Mouse (Mus musculus) liver, postnatal 0 days (tissue): Measurements from ENCODE around the gene Chrd. TPM values are rescaled to one million over a fixed set of nuclear protein-coding genes. Genes with fewer than 3 reads are reported as not detected.

ENCODE experiments used
- ATAC-seq: fragments of 200-750 bp; cut with Nextera tagmentation; 2 replicates; pipeline ENCODE4 v1.8.0; 2017; ENCODE audit warnings: mild to moderate bottlenecking, moderate library complexity
- DNase-seq: peaks from one replicate; pipeline ENCODE4 v3.0.0-alpha.2; 2016
- H3K27ac ChIP-seq: fragments of 300-500 bp; sonication (generic); 2 replicates; pipeline ENCODE4 v1.5.1; 2014; ENCODE audit warnings: antibody characterized with exemption, moderate library complexity, mild to moderate bottlenecking, low read depth
- H3K27me3 ChIP-seq: fragments of 300-500 bp; sonication (generic); 2 replicates; pipeline ENCODE4 v1.6.1; 2014; ENCODE audit warnings: low read length, control low read depth, mixed read lengths; ENCODE audit not compliant: insufficient read depth
- H3K36me3 ChIP-seq: fragments of 300-500 bp; sonication (generic); replicated peaks from 2 replicates; pipeline ENCODE4 v1.6.1; 2014; ENCODE audit warnings: mild to moderate bottlenecking, control low read depth, low read length, moderate library complexity, mixed read lengths; ENCODE audit not compliant: insufficient read depth
- H3K4me1 ChIP-seq: fragments of 300-500 bp; sonication (generic); 2 replicates; pipeline ENCODE4 v1.6.1; 2014; ENCODE audit warnings: antibody characterized with exemption, mild to moderate bottlenecking, control low read depth; ENCODE audit not compliant: insufficient read depth
- H3K4me2 ChIP-seq: fragments of 300-500 bp; sonication (generic); 2 replicates; pipeline ENCODE4 v1.6.1; 2014; ENCODE audit warnings: low read depth, mild to moderate bottlenecking, low read length, moderate library complexity, mixed read lengths
- H3K4me3 ChIP-seq: fragments of 300-500 bp; sonication (generic); 2 replicates; pipeline ENCODE4 v1.5.1; 2014; ENCODE audit warnings: low read depth, low read length
- H3K9ac ChIP-seq: fragments of 300-500 bp; sonication (generic); replicated peaks from 2 replicates; pipeline ENCODE4 v1.6.1; 2014; ENCODE audit warnings: mild to moderate bottlenecking, moderate library complexity
- H3K9me3 ChIP-seq: fragments of 300-500 bp; sonication (generic); 2 replicates; pipeline ENCODE4 v1.6.1; 2016; ENCODE audit warnings: mild to moderate bottlenecking, control low read depth, low read length, mixed read lengths
- CTCF ChIP-seq: sonication (generic); IDR thresholded peaks from 2 replicates; pipeline ENCODE4 v1.5.1; 2016; ENCODE audit warnings: antibody characterized with exemption, low read depth
- EP300 ChIP-seq: IDR thresholded peaks from 2 replicates; pipeline ENCODE4 v1.6.1; 2016; ENCODE audit warnings: antibody characterized with exemption, low read depth, mild to moderate bottlenecking
- WGBS: fragments of 180-500 bp; shearing (Covaris S2); extraction: QIAGEN DNeasy Blood & Tissue Kit; methylation state at CpG from one replicate; pipeline ENCODE4 v1.1.7; 2014; ENCODE audit not compliant: insufficient replicate concordance; 5-methylcytosine and 5-hydroxymethylcytosine counted together
- polyA plus RNA-seq: library from polyadenylated mRNA; unstranded; fragments of >200 nt; fragmentation: Nextera tagmentation; extraction: Ambion mirVana; gene quantifications from 2 replicates; pipeline ENCODE4 v1.2.1, GENCODE M21; 2015

Chrd gene
- polyA plus RNA-seq, 1 experiment from 2014 or later = 0.34 TPM

DNA sequence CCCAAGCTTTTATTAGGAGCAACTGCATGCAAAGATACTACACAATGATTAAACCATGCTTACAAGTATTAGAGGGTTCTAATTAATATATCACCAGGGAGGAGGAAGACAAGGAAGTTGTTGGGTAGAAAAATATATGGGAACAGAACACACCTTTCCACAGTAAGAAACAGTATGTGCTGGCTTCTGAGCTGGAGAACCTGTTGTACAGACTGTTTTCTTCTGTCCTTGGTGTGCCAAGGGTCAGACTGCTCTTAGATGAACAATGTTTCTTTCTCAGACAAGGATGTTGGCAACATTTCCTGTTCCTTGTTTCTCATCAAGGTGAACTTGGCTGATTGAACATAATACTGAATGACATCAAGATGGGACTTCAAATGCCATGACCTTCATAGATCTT is 51.8 kb downstream of the Chrd start:
- Histone ChIP-seq H3K27ac (no peak overlapping the region), H3K27me3 (no peaks in the 10 kb centered on the region), H3K4me2 (no peak overlapping the region), H3K9me3 (no peaks in the 10 kb centered on the region), H3K4me3 (no peak overlapping the region), H3K4me1 (no peaks in the 10 kb centered on the region), H3K9ac (no peak overlapping the region), H3K36me3 (no peaks in the 10 kb centered on the region)
- TF ChIP-seq CTCF = no peak
- TF ChIP-seq EP300 = no peak
- ATAC-seq (no peak), DNase-seq (no peak)

DNA sequence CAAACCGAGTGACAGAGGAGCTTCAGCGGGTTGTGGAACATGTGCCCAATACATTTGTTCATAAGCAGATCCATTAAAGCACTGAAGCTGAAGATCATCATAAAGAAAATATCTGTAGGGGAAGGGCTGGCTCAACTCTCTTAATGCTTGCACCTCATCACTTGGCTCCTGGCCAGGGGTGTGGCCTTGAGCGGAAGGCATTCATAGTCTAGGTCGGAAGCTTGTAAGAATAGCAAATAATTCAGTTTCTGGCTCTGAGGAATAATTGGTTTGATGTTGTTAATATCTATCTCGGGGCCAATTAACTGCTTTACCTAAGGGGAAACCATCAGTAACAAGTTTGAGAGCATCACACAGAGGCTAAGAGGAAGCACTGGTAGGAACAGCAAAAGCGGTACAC is 53.6 kb downstream of the Chrd start:
- no peaks in the 10 kb centered on the region for H3K4me1 ChIP-seq
- DNase-seq = no peak
- H3K27ac ChIP-seq = no peak overlapping the region
- no peaks in the 10 kb centered on the region for H3K9me3 ChIP-seq
- H3K27me3 ChIP-seq = no peaks in the 10 kb centered on the region
- no peaks in the 10 kb centered on the region for H3K36me3 ChIP-seq
- H3K9ac ChIP-seq = no peak overlapping the region
- no peak overlapping the region for H3K4me3 ChIP-seq
- ATAC-seq = no peak
- H3K4me2 ChIP-seq = no peak overlapping the region
- no peak for TF ChIP-seq EP300
- TF ChIP-seq CTCF = no peak
- 75% methylated on average over 6 of the region's 6 CpGs for WGBS

DNA sequence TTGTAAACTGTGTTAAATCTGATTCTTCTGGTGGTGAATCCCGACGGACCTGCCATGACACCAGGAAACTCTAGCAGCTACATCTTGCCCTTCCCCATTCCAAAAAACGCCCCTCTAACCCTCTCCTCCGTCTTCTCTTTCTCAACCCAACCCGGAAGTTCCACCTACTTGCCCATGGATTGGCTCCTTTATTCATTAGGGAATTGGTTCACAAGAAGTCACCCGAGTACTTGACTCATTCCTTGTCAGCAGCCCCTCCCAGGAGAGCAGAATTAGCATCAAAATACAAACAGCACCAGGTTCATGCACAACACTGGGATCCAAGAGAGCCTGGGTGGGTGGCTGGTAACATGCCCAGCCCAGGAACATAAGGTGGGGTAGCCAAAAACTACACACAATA is 58.9 kb downstream of the Chrd start:
- no peaks in the 10 kb centered on the region for H3K27me3 ChIP-seq
- TF ChIP-seq CTCF (no peak), EP300 (no peak)
- H3K9me3 ChIP-seq = no peaks in the 10 kb centered on the region
- H3K36me3 ChIP-seq = no peaks in the 10 kb centered on the region
- DNase-seq (no peak), ATAC-seq (no peak)
- H3K9ac ChIP-seq = no peak overlapping the region
- no peak overlapping the region for H3K4me3 ChIP-seq
- H3K27ac ChIP-seq = no peak overlapping the region
- WGBS = 54% methylated on average over 6 of the region's 6 CpGs
- H3K4me2 ChIP-seq = no peak overlapping the region
- H3K4me1 ChIP-seq = no peaks in the 10 kb centered on the region

Other genes with a start within 250 kb of the Chrd start
- gene Eif2b5, start 234.3 kb upstream of the Chrd start, polyA plus RNA-seq = 25.3 and 26.1 TPM in 2 replicates
- gene Dvl3, start 216.1 kb upstream of the Chrd start, polyA plus RNA-seq = 3.0 and 3.5 TPM in 2 replicates
- 288 and 308 TPM in 2 replicates for gene Ap2m1, start 197.6 kb upstream of the Chrd start, polyA plus RNA-seq
- 18.0 and 19.8 TPM in 2 replicates for gene Abcf3, start 184.6 kb upstream of the Chrd start, polyA plus RNA-seq
- not detected in 2 replicates for gene Vwa5b2, start 143.7 kb upstream of the Chrd start, polyA plus RNA-seq
- 20.4 and 23.3 TPM in 2 replicates for gene Eef1akmt4, start 121.5 kb upstream of the Chrd start, polyA plus RNA-seq
- gene Gm49333, start 121.5 kb upstream of the Chrd start, polyA plus RNA-seq = not detected in 2 replicates
- gene Alg3, start 121.4 kb upstream of the Chrd start, polyA plus RNA-seq = 18.6 and 19.0 TPM in 2 replicates
- gene Camk2n2, start 111.8 kb upstream of the Chrd start, polyA plus RNA-seq = 0.11 and 0.13 TPM in 2 replicates
- 0.14 TPM in 1 of 2 replicates, not detected in the other for gene Ece2, start 103.3 kb upstream of the Chrd start, polyA plus RNA-seq
- 97.0 and 110 TPM in 2 replicates for gene Psmd2, start 81.5 kb upstream of the Chrd start, polyA plus RNA-seq
- gene Eif4g1, start 64.8 kb upstream of the Chrd start, polyA plus RNA-seq = 65.6 and 70.9 TPM in 2 replicates
- gene Fam131a, start 39.9 kb upstream of the Chrd start, polyA plus RNA-seq = 0.88 and 1.4 TPM in 2 replicates
- 25.1 and 27.5 TPM in 2 replicates for gene Polr2h, start 15.5 kb upstream of the Chrd start, polyA plus RNA-seq
- 3.6 and 4.7 TPM in 2 replicates for gene Clcn2, start 15.4 kb upstream of the Chrd start, polyA plus RNA-seq
- gene Thpo, start 1.4 kb downstream of the Chrd start, polyA plus RNA-seq = 8.6 and 8.9 TPM in 2 replicates